Mouse (Mus musculus) gastrocnemius, adult 18-20 months (tissue): Measurements from ENCODE around the gene Banp. TPM values are rescaled to one million over a fixed set of nuclear protein-coding genes. Genes with fewer than 3 reads are reported as not detected.

ENCODE experiments used
- DNase-seq: peaks from one replicate; pipeline ENCODE4 v3.0.0; 2021; ENCODE audit warnings: low spot score
- total RNA-seq, 2 experiments: library from RNA; stranded (reverse); gene quantifications; 2 replicates each; pipeline ENCODE4 v1.2.3; 2021

The Banp gene
- total RNA-seq, 2 experiments from 2014 or later: 8.4 TPM

DNA sequence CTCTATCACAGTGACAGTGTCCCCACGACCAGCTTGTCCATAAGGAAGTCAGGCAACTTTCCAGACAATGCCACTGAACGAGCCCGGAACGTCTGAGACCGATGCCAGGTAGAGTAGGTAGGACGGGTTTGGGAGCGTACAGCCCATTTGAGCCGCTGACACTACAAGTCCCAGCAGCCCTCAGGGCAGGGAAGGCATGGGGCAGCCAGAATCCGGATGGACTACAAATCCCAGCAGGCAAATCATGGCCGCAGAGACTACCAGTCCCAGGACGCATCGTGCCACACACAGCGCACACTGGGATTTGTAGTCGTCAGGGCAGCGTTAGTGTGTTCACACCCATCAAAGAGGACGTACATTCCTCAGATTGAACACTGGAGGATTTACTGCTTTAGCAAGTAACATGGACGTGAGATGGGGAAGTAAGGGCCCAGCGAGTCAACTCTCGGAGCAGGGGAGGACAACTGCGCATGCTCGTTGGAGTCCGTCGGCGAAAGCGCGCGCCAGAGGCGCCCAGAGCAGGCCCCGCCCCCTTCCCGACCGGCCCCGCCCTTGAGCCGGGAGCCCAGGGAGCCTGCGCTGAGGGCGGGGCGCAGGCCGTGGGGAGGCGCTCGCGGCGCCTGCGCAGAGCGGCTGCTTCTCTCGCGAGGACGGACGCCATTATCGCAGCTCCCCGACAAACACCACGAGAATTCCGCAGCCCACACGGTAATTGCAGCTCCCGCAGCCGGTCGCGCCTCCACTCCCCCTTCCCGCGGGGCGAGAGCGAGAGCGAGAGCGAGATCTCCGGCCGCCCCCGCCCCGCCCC is 595 bp downstream of the Banp start:
- DNase-seq: peak; percentile 98

DNA sequence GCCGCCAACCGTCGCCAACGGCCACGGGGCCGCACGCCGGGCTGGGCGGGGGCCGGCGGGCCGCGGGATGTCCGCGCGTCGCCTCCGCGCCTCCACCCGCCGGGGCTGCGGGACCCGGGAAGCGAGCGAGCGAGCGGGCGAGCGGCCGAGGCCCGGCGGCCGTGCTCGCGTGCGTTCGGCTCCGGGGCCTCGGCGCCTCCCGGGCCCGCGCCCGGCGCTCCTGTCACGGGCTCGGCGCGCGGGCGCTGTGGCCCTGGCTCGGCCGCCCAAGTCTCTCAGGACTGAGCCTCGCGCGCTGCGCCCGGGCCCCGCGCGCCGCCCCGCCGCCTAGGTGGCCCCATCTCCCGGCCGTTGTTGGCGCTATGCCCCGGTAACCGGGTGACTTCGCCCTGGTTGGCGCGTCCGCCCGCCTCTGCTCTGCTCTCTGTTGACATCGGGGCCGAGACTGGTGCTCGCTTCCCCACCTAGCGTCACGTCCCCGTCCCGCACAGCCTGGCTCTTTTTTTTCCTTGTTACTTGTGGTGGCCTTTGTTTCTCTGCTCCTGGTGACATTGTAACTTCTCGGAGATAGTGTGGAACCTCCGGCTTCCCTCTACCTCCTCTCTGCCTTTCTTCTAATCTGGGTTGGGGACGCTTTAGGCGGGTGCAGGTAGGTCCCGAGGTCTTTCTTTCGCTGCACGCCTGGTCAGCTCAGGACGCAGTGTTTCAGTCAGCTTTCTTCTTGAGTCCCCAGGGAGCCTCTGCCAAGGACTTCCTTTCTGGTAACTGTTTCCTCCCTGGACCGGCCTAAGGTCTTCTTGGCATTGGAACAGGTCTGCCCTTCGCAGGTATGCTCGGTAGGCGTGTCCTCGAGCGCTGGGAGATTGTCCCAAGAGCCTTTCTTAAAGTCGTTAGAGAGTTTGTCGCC is 1.5 kb downstream of the Banp start:
- DNase-seq: peak; percentile 76

DNA sequence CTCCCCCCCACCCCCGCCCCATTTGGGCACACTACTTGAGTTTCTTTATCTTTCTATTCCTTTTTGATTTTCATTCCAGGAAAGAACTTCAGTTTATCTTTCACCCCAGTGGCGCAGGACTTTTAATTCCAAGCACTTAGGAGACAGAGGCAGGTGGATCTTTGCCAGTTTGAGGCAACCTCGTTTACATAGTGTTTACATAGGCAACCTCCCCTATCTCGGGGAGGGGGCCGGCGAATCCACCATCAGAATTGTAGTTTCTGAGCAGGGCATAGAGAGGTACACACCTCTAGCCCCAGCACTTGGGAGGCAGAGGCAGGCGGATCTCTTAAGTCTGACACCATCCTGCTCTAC is 2.1 kb downstream of the Banp start:
- DNase-seq: no peak

DNA sequence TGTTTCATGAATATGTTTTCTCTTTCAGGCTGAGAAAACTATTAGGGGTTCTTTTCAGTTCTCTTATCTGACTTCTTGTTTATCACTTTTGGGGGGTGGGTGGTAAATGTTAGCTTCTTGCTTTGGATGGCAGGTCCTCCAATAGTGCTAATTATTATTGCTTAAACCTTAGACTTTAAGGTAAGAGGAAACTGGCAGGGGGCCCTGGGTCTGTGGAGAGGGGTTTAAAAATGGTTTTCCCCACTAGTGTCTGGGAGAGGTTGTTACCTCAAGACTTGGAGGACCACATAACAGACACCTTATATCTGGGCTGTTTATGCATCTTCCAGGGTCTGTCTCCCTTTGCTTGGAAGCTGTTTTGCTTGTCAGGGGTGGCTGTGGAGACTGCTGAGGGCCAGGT is 2.6 kb downstream of the Banp start:
- no peak for DNase-seq

DNA sequence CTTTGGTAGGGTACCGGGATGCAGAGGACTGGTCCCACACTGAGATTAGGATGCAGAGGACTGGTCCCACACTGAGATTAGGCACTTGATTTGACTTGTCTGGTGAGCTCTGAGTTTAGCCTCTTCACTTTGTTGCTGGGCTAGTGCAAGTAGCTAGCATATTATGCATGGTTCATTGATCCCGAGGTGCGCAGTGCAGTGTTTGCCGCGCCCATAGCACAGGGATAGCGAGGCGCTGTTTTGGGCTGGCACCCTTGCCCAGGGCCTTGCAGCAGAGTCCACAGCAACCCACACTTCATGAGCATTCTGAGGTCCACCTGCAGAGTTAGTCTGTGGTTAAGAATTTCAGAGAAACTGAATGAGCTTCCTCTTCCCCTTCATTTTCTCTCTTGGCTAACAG is 3.2 kb downstream of the Banp start:
- DNase-seq: no peak

DNA sequence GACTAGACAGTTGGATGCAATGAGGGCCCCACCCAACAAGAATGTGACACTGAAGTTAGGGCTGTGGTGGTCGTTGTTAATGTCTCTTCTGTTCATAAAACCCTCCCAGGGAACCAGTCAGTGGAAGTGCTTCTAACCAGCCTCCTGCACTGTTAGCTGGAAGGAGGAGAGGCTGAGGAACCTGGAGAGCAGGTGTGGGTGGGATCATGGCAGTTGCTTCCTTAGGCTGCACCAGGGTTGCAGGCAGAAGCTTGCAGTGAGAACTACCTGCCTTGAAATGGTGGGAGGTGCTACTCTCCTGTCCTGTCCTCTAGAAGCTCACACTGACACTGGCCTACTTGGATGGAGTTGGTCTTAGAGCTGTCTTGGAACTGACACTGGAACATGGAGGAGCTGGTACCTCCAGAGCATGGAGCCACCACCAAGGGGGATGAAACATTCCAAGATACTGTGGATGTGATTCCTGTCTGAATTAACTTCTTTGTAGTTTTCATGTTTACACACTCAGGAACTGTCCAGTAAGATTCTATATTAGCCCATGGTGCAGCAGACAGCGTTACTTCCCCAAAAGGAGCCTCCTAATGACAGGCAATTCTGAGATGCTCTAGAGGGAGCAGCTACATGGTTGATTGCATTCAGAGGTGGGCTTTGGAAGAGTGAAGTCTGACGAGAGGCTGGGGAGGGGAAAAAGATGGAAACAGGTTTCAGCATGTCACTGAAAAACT is 4.4 kb downstream of the Banp start:
- no peak for DNase-seq

DNA sequence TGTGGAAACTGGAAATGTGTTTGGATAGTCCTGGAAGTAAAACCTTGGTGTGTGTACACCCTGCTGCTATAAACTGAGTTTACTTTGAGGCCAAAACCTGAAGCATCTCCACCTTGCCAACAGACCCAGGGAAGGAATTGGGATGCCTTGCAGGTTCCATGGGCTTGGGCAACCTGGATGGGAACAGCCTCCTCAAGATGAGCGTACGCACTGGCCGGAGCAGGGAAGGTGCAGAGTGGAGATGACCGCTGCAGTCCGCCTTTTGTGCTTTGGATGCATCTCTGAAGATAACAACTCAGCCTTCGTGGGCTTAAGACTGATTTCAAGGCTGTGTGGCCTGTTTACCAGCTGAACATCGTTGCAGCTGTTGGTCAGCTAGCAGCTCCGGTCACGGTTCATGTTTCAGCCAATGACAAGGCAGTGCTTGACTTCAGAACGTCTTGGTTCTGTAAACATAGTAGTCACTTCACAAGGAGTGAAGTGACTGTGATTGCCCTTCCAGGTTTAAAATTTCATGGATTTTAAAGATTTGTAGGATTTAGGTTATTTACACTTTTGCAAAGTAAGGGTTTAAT is 5.5 kb downstream of the Banp start:
- DNase-seq: no peak

DNA sequence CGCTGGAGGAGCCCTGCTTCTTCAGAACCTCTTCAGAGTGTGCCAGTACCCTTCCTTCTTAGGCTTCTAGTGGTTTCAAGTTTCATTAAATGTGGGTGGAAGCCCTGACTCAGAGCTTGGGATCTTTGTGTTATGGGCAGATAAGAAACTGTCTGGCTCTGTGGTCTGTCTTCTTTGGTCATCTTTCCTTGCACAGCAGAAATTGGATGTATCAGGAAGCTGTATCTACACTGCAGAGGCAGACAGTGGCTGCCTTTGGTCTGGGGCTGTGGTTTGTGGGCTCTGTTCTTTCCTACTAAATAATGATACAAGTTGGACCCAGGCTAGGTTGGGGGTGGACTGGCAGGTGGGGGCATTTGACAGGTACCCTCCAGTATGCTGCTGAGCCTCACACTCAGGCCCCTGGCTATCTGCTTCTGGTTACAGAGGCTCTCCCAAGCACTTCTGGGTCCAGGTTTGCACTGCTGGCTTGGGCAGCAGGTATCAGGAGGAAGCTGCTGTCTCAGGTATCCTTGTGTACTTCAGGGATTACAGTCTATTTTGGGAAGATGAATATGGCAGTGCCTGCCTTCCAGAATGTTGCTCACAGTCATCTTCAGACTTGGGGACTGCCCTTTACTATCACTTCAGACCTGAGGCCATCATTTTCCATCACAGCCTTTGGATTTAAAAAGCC is 6.4 kb downstream of the Banp start:
- DNase-seq: peak; percentile 56

DNA sequence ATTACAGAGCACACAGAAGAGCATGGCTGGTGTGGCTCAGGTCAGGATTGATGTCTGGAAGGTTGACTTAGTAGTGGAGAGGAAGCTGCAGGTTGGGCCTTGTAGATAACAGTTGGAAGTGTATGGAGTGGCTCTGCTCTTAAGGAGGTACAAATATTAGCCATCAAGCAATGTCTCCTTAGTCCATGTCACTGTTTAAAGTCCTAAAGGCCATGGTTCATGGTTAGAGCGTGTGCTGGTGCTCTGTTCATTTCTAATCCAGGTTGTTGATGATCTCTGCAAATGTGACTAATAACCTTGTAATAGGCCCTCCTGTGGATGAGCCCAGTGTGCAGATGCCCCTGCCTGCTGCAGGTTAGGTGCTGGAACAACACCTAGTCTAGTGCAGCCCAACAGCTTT is 8.8 kb downstream of the Banp start:
- DNase-seq: no peak

DNA sequence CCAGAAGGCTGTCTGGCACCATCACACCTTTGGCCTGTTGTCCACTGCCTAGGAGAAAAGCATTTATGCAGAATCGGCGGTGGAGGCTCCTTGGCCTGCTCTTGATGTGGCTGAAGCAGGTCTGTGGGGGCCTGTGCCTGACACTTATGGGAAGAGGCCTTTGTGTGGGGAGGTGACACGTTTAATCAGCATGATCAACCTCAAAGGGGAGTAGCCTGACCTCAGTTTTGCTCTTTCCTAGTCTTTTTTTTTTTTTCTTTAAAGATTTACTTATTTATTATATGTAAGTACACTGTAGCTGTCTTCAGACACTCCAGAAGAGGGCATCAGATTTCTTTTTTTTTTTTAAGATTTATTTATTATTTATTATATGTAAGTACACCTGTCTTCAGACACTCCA is 13.3 kb downstream of the Banp start:
- DNase-seq: no peak

DNA sequence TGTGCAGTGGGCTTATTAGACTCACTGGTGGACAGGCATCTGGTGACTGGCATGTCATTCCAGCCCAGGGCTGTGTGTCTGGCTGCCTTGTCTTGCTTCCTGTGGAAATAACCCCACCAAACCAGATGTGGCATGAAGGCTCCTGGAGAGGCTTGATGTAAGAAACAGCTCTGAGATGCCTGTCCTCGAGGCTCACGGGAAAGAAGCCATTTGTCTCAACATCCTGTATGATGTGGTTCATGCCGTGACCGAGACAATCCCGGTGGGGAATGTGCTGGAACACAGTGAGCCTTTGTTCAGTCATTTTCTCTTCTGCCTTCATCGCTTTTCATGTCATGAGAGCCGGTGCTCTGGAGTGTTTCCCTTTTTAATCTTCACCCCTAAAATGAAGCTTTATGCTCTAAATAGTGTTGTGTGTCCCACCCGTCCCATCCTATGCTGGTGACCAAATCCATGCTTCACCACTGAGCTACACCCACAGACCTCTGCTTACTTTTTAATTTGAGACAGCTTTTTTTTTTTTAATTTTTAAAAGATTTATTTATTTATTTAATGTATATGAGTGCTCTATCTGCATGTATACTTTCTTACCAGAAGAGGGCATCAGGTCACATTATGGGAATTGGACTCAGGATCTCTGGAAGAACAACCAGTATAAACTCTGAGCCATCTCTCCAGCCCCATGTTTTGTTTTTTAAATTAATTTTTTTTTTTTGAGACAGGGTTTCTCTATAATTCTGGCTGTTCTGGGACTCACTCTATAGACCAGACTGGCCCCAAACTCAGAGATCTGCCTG is 15.4 kb downstream of the Banp start:
- peak; percentile 50 for DNase-seq

DNA sequence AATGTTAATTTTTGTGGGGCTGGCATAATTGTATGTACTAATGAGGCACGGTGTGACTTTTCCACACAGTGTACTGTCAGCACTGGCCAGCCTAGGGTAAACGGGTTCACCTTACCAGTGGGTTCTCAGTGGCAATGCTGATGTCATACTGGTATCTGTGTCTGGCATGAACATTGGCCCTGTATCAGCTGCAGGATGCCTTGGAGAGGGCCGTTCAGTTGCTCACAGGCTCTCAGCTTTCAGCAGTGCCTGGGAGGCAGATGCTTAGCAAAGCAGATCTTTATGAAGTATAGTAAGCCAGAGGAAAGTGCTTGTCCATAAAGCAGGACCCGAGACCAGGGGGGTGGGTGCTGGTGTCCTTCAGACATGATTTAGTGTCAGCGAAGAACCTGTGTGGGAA is 16.6 kb downstream of the Banp start:
- DNase-seq: peak; percentile 79

DNA sequence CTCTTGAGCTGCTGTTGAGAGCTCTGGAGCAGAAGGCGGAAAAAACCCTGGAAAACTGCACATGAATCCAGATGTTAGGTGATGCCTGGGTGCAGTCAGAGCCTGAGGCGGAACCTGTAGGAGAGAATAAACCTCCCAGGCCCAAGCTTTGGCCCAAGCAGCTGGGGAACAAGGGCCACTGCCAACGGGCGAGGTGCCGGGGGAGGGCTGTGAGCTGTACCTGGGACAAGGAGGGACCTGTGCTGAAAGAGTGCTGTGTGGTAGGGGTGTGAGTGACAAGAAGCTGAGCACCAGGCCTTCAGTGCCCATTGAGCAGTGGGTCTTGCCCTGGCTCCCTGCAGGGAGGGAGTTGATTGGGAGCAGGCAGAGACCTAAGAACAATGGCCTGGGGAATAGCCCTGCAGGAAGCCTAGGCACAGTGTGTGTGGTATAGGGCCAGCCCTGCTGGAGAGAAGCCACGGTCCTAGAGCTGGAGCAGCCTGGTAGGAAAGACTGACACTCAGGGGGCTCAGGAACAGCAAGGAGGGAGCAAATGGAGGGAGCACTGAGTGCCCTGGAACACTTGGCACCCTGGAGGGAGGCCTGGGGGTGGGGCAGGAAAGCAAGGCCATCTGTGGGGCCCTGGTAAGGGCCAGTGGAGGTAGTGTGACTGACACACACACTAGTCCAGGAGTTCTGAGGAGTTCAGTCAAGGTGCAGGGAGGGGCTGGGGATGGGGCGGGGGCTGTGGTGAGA is 17.3 kb downstream of the Banp start:
- DNase-seq: no peak

DNA sequence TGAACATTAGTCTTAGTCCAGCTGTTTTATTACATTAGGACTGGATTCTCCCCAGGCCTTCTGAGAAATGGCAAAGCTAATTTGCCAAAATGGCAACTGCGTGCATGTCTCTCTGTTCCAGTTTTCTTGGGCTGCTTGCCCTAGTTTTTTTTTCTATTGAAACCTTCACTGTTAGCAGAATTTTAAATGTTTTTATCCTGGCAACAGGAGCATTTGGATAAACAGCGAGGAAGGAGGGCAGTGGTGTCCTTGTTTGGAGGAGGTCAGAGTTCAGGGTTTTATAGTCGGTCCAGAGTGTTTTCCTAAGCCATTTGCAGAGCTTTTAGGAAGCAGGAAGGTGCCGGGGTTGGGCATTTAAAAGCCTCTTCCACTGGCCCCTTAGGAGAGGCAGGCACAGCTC is 18.4 kb downstream of the Banp start:
- peak; percentile 65 for DNase-seq

DNA sequence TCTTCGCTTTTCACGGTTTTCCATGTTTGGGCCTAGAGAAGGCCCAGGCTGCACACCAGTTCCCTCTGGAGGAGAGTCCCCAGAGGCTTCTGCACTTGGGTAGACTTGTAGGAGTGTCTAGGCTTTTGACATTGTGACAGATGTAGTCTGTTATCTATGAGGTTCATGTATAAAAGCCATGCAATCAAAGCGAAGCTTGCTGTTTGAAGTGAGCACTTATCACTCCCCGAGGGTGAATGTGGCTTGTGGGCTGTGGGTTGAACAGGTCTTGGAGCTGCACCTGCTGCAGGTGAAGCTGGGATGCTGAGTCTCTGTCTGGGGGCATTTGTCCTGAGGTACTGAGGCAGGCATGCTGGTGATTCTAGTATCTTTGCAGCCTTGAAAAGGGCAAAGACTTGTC is 19.0 kb downstream of the Banp start:
- no peak for DNase-seq

DNA sequence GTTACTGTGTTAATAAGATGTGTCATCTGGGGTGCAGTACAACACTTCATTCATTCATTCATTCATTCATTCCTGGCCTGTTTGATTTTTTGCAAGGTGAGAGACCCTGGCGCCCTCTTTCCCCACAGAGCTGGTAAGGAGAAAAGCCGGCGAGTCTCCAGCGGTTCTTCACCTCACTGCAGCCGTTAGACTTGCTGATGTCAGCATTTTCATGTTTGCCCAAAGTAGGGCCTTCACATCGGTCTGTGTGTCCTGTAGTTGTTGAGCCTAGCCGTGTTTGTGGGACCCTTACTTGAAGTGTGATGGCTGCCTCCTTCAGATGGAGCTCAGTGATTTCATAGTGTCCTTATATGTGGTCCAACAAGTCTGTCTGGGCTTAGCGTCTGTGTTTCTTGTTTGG is 20.7 kb downstream of the Banp start:
- DNase-seq: no peak

DNA sequence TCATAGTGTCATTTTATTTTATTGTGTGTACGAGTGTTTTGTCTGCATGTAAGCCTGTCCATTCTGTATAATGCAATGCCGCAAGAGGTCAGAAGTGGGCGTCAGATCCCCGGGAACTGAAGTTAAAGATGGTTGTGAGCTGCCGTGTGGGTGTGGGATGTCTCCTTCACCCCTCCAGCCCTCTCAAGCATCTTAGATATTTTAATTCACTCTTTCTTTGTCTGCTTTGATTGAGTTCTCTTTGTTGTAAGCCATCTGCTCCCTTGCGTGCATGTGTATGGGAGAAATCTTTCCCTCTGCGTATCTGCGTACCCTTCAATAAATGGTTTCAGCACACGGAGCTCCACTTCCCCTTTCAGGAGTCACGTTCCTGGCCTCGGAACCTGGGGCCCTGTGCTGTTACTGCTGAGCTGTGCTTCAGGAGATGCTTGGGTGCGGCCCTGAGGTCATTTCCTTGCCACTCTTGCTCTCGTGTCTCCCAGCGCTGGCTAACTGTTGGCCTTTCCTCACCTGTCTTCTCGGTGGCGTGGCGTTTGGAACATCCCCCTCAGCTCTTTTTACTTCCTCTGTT is 22.0 kb downstream of the Banp start:
- DNase-seq: no peak

DNA sequence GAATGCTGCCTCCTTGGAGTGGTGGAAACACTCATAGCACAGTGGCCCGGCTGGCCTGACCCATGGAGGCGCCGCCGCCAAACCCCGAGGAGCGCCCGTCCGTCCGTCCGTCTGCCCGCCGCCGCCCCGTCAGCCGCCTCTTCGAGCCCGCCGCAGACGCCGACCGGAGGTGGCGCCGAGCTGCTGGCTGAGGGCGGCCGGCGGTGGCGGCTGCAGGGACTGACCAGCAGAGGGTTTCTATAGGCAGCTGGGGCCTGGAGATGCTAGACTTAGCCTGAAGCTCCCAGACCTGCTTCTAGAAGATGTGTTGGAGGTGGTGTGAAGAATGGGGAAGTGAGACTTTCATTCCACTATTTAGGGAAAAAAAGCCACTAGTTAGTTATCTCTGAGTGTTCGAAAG is 24.4 kb downstream of the Banp start:
- DNase-seq: no peak

DNA sequence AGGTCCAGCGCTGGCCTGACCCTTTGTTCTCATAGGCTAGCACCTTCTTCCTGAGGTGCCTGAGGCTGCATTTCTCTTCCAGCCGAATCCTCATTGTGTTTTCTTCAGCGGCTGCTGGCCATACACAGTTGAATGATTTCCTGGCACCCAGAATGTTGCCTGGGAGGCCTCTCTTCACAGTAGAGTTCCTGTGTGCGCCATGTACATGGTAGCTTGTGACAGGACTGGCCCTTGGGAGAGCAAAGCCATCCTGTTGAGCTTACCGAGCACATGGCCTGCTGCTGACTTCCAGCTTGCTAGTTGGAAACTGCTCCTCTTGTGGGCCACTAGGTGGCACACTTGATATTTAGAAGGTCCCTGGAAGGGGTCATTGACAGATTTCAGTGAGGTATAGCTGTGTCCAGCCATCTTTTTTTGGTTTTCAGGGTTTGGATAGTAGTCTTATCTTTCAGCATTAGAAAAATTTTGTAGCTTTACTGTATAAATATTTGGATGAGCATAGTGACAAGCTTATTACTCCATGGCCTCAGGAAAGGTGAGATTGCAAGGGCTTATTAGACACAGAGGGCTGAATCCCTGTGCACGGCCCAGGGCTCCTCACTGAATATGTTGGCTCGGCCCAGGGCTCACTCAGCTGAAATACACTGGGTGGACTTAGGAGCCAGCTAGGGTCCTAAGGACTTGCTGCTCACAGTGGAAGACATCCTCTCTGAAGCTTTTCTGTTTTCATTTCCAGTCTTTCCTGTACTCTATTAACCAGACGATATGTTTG is 28.5 kb downstream of the Banp start:
- DNase-seq: peak; percentile 56
